ENCODE assay signal across 22 mouse cellular contexts in genomic region chr14:121015114-121015690, GRCm38 (mm10). TPM values are rescaled to one million over a fixed set of nuclear protein-coding genes. Genes with fewer than 3 reads are reported as not detected.
A peak's percentile ranks its signal among the peaks of the same experiment; 100 is the strongest.
DNase-seq lines count a peak whose midpoint lies in the region; ATAC-seq and TF ChIP-seq lines count a peak whose summit lies in the region.
"Had no signal": no experiment of that assay in that cellular context is flagged by ENCODE, and none has a peak within 500 bp of the region (broad histone marks: within the 10 kb centered on the region; RNA-seq: fewer than 3 reads in every experiment).

No protein-coding gene starts in this region.

- H3K9ac ChIP-seq in forebrain, embryonic 15.5 days (replicated peaks): no peak overlapping the region
- no peak overlapping the region for H3K9ac ChIP-seq in forebrain, embryonic 14.5 days (ENCODE audit: low read length)
- no peak overlapping the region for H3K9ac ChIP-seq in intestine, postnatal 0 days (ENCODE audit: low read depth, low read length)
- H3K9ac ChIP-seq: embryonic facial prominence, embryonic 15.5 days; hindbrain, embryonic 12.5 days had no signal

- H3K9me3 ChIP-seq in forebrain, embryonic 15.5 days: no peaks in the 10 kb centered on the region
- H3K9me3 ChIP-seq in forebrain, embryonic 14.5 days (replicated peaks; ENCODE audit: control insufficient read depth, low read length): no peaks in the 10 kb centered on the region
- H3K9me3 ChIP-seq in intestine, postnatal 0 days (ENCODE audit: control insufficient read depth): no peaks in the 10 kb centered on the region
- H3K9me3 ChIP-seq: heart, embryonic 10.5 days had no signal

- DNase-seq in forebrain, embryonic 14.5 days (ENCODE audit: low spot score): no peak
- DNase-seq in layer of hippocampus, adult 2 months (ENCODE audit: low spot score in 2 of 2): no peak
- no peak for DNase-seq in layer of hippocampus, postnatal 14 days (ENCODE audit: low spot score in 2 of 2)
- peak; percentile 55 for DNase-seq in brain, adult 2 months (ENCODE audit: low read depth, low spot score)
- DNase-seq in lung, adult 18-20 months: no peak
- DNase-seq: adrenal gland, postnatal 14 days; cerebellum, adult 18-20 months; cerebellum, postnatal 10 days; embryo, embryonic 11 days; gastrocnemius, postnatal 10 days; heart, adult 18-20 months; heart, postnatal 10 days; heart, postnatal 4 days had no signal

- peak overlapping the region; percentile 37; the same call in 1 of the 2 replicates for H3K27ac ChIP-seq in forebrain, embryonic 15.5 days (replicated peaks)
- no peak overlapping the region for H3K27ac ChIP-seq in forebrain, embryonic 14.5 days (ENCODE audit: low read depth, low read length)
- peak overlapping the region; percentile 15 for H3K27ac ChIP-seq in layer of hippocampus, adult 2 months
- H3K27ac ChIP-seq in intestine, postnatal 0 days (ENCODE audit: low read depth, low read length): no peak overlapping the region
- H3K27ac ChIP-seq: embryonic facial prominence, embryonic 15.5 days; heart, embryonic 10.5 days; hindbrain, embryonic 12.5 days had no signal

- TF ChIP-seq CTCF in layer of hippocampus, adult 2 months (conservative IDR thresholded peaks at IDR 0.05): no peak
- no peak for TF ChIP-seq CTCF in intestine, postnatal 0 days (IDR thresholded peaks at IDR 0.05; ENCODE audit: low read depth)

- H3K4me1 ChIP-seq in forebrain, embryonic 15.5 days: no peaks in the 10 kb centered on the region
- H3K4me1 ChIP-seq in forebrain, embryonic 14.5 days (ENCODE audit: control insufficient read depth, insufficient read depth, low read length): no peaks in the 10 kb centered on the region
- no peaks in the 10 kb centered on the region for H3K4me1 ChIP-seq in intestine, postnatal 0 days (replicated peaks; ENCODE audit: control insufficient read depth, insufficient read depth, low read length)
- H3K4me1 ChIP-seq: embryonic facial prominence, embryonic 15.5 days; heart, embryonic 10.5 days; hindbrain, embryonic 12.5 days had no signal

- no peak overlapping the region for H3K4me2 ChIP-seq in forebrain, embryonic 15.5 days (replicated peaks)
- H3K4me2 ChIP-seq in forebrain, embryonic 14.5 days (ENCODE audit: low read length): no peak overlapping the region
- H3K4me2 ChIP-seq in intestine, postnatal 0 days (replicated peaks; ENCODE audit: low read depth): no peak overlapping the region
- H3K4me2 ChIP-seq: embryonic facial prominence, embryonic 15.5 days; hindbrain, embryonic 12.5 days had no signal

- no peaks in the 10 kb centered on the region for H3K36me3 ChIP-seq in forebrain, embryonic 15.5 days
- no peaks in the 10 kb centered on the region for H3K36me3 ChIP-seq in forebrain, embryonic 14.5 days (ENCODE audit: control insufficient read depth, insufficient read depth, low read length)
- H3K36me3 ChIP-seq in intestine, postnatal 0 days (ENCODE audit: control insufficient read depth, insufficient read depth): no peaks in the 10 kb centered on the region
- H3K36me3 ChIP-seq: embryonic facial prominence, embryonic 15.5 days; heart, embryonic 10.5 days; hindbrain, embryonic 12.5 days had no signal

- no peak for ATAC-seq in forebrain, embryonic 15.5 days (replicated peaks)
- ATAC-seq in forebrain, embryonic 14.5 days: no peak
- no peak for ATAC-seq in intestine, postnatal 0 days
- ATAC-seq: activated CD4-positive, CD25-positive, alpha-beta regulatory T cell, adult 4 months; hindbrain, embryonic 16.5 days; inflammation-experienced regulatory T-cells, adult 6 months had no signal

- 67% methylated on average over 2 of the region's 2 CpGs for WGBS in forebrain, embryonic 15.5 days
- 77% methylated on average over 2 of the region's 2 CpGs for WGBS in forebrain, embryonic 14.5 days
- WGBS in intestine, postnatal 0 days: 87% methylated on average over 2 of the region's 2 CpGs

- H3K27me3 ChIP-seq in forebrain, embryonic 15.5 days: no peaks in the 10 kb centered on the region
- no peaks in the 10 kb centered on the region for H3K27me3 ChIP-seq in forebrain, embryonic 14.5 days (replicated peaks; ENCODE audit: control insufficient read depth, insufficient read depth, low read length)
- no peaks in the 10 kb centered on the region for H3K27me3 ChIP-seq in intestine, postnatal 0 days (replicated peaks; ENCODE audit: control insufficient read depth, insufficient read depth, low read length)
- H3K27me3 ChIP-seq: embryonic facial prominence, embryonic 15.5 days; hindbrain, embryonic 12.5 days had no signal

- no peak overlapping the region for H3K4me3 ChIP-seq in forebrain, embryonic 15.5 days
- H3K4me3 ChIP-seq in forebrain, embryonic 14.5 days (ENCODE audit: low read depth, low read length): no peak overlapping the region
- no peak overlapping the region for H3K4me3 ChIP-seq in layer of hippocampus, adult 2 months
- H3K4me3 ChIP-seq in intestine, postnatal 0 days (ENCODE audit: low read depth, low read length): no peak overlapping the region
- H3K4me3 ChIP-seq: embryonic facial prominence, embryonic 15.5 days; erythroblast, embryonic 14.5 days; heart, embryonic 10.5 days; hindbrain, embryonic 12.5 days had no signal

RNA-seq across cellular contexts. Expression of gene Farp1, which starts 19.8 kb away (rescaled TPM):
- polyA plus RNA-seq in forebrain, embryonic 15.5 days (2015; fragmentation: Nextera tagmentation; extraction: Ambion mirVana): 31.1 and 35.6 TPM in 2 replicates
- 17.4 and 30.3 TPM in 2 replicates for polyA plus RNA-seq in forebrain, embryonic 14.5 days (2014; fragmentation: Nextera tagmentation; extraction: Ambion mirVana)
- 100 to 1,000 TPM; 102 TPM for total RNA-seq in layer of hippocampus, adult 2 months (2021)
- 10 to 100 TPM; 88.3 to 92.0 TPM for total RNA-seq in layer of hippocampus, postnatal 14 days (2021)
- polyA plus RNA-seq in intestine, postnatal 0 days (2015; fragmentation: Nextera tagmentation; extraction: Ambion mirVana): 4.9 and 5.3 TPM in 2 replicates
- polyA plus RNA-seq: erythroblast, embryonic 14.5 days had no signal

Comparison
In these comparisons a context has a peak if more than half of its experiments do, and no peak if none do; other contexts are left out.
1. H3K27ac ChIP-seq: peak in forebrain, embryonic 15.5 days (single experiment) and layer of hippocampus, adult 2 months (single experiment); none in forebrain, embryonic 14.5 days (single experiment) and intestine, postnatal 0 days (single experiment).